Mouse (Mus musculus): ENCODE measurements around the gene Ppp1r16b.

Gene Ppp1r16b

DNA sequence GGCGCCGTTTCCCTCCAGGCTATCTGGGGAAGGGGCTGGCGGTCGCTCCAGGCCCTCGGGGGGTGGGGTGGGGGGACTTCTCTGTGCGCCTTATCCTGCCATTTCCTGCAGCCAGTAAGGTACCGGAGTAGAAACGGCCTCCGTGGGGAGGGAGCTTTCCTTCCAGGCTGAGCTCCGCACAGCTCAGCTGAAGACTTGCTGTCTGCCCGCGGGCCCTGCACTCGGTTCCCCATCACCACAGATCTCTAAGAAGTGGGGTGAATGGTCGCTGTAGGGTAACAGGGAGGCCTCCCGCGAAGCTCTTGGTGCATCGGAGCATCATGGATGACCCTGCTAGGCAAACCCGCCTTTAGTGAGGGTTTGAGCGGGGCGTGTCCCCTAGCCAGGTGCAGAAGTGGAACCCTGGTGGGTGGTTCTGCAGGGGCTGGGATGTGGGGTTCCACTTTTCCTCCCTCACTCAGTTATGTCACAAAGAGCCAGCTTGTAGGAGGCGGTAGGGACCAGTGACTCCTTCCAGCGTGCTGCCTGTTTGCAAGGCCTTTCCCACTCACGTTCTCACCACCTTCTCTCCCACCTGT is 3.3 kb downstream of the Ppp1r16b start:
- DNase-seq = no peak

DNA sequence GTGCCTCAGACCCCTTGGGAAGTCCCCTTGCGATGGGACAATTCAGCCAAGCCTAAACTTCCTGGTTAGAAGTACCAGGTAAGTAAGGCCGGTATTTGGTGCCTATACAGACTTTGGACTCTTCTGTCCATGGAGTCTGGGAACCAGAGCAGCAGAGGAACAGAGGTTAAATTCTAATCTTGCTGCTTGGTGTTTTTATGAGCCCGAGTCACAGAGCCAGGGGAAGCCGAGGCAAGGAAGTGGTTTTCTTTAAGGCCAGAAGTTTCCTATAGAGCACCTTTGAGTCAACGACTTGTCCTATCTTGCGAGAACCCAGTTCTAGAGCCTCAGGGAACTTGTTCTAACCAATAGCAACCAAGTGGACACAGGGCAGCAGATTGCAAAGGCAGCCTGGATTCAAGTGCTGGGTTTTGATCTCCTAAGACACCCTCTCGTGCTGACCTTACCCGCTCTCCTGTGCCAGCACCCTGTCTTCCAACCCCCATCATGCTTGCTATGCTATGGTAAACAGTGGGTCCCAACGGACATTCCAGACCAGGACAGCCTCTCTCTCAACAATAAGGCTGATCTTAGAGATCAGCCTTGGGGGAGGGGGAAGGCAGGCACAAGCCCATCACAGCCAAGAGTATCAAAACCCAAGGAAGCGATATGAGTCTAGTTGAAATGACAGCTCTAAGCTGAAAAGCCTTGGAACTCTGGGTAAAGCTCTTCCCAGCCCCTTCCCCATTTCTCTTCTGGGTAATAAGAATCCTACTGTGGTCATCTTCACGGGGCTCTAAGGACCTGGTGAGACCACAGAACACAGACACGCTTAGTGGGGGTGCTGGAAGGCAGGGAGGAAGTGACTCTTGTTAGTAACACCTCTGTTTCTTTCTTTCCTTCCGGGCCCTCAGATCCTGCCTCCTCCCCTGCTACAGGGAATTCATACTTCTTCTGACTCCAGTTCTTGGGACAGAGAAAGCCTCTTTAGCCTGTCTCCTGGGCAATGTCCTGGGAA is 4.3 kb downstream of the Ppp1r16b start:
- no peak for DNase-seq

DNA sequence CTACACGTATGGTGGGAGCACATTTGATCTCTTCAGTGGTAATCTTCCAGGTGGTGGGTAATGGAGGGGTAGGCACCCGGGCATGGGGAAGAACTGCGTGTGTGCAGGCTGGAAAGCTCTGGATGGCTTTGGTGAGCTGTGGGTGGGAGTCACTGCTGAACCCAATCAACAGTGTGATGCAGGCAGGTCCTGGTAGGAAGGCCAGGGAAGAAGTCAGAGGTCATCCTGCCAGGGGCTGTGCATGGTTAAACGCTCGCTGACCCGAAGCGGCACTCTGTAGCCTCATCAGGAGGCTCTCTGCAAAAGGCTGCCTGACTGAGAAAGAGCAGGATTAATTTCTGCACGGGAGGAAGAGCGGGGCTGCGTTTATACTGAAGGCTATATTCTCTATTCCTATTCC is 5.4 kb downstream of the Ppp1r16b start:
- DNase-seq = no peak

DNA sequence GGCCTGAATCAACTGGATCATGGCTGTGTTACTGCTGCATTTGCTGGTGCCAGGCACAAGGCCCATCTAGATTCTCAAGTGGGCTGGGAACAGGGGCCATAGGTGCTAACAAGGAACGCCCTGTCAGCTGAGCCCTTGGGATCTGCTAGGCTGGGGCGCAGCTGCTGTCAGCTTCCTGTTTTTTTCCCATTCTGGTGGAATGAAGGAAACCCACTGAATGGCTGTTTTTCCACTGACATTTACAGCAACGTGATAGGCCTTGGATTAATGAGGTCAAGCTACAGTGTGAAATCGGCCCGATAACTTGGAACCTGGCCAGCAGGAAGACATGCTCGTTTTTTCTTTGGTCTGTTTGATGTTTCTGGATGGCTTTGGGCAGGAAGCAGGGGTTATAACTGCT is 7.6 kb downstream of the Ppp1r16b start:
- DNase-seq = peak; percentile 77

DNA sequence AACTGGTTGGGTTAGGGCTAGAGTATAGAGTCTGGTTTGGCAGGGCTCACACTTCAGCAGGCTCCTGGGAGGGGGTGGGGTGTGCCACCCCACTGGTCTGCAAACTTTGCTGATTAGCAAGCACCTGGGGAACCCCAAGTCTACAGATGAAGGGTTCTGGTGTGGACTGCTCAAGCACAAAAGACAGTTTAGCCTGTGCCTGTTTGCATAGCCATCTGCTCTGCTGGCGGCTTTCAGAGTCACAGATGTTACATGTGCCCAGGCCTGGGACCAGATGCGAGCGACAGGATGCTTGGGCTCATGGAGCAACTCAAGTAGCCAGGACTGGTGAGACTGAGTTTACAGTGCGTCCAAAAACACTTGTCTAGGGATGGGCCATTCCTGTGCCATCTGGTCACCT is 8.3 kb downstream of the Ppp1r16b start:
- no peak for DNase-seq

DNA sequence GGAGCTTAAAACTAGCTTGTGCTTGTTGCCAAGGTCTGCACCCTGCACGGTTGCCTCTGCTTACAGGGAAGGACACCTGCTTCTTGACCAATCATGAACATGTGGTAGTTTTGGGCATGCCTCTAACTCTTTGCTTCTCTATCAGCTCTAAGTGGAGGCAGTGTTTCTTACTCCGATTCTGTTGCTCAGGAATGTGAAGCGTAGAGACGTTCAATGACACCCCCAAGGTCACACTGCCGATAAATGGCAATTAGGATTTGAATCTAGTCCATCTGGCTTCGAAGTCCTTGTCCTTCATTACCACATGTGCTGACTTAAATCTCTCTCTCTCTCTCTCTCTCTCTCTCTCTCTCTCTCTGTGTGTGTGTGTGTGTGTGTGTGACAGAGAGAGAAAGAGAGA is 8.9 kb downstream of the Ppp1r16b start:
- DNase-seq = no peak

DNA sequence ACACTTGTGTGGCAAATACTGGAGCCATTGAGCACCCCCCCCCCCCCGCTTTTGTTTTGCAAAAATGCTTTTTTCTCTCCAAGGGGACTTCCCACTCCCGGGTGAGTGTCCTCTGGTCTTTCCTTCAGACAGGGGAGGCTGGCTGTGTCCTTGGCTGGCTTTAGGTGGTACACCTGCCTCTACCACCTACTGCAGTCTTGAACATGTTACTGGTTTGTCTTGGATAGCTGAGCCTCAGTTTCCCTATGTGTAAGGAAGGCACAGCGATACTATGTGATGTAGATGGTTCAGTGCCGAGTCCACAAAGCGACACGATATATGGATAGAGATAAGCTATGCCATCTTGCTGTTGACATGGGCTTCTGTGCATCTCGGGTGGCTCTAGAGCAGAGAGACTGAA is 9.6 kb downstream of the Ppp1r16b start:
- no peak for DNase-seq

DNA sequence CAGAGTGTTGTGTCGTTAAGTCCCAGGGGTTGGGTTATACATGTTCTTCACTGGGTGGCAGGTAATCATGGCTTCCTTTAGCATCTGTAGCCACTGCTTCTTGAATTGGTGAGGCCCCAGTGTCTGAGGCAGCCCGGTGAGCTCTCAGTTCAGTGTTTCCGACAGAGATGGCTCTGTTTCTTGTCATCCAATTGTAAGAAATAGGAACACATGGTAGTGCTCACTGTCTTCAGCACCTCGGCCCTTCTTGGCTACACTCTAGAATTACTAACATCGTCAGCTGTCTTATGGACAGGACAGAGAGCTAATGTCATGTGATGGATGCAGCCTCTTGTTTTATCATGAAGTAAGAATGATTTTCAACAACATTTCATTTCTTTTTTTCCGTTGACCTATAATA is 10.0 kb downstream of the Ppp1r16b start:
- no peak for DNase-seq

DNA sequence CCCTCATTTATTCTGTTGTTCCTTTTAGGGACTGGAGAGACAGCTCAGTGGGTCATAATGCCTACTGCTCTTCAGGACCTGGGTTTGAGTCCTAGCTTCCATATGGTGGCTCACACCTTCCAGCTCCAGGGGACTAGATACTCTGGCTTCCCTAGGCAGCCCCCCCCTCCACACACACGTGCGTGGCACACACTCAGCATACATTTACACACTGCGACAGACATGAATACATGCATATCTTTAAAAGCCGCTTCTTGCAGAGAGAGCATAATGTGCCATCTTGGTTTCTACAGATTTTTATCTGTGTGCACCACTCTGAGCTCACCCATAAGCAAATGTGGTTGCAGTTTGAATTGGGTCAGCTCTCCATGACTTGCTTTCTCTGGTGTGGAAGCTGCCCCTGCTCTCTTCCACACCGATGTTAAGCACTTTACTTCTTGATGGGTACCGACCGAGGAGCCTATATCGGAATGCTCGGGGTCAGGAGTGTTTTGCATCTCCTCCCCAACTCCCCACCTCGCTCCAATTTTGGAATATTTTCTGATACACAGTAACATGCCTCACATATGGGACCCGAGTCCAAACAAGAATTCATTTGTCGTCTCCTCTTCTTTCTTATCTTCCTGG is 10.8 kb downstream of the Ppp1r16b start:
- DNase-seq = no peak

DNA sequence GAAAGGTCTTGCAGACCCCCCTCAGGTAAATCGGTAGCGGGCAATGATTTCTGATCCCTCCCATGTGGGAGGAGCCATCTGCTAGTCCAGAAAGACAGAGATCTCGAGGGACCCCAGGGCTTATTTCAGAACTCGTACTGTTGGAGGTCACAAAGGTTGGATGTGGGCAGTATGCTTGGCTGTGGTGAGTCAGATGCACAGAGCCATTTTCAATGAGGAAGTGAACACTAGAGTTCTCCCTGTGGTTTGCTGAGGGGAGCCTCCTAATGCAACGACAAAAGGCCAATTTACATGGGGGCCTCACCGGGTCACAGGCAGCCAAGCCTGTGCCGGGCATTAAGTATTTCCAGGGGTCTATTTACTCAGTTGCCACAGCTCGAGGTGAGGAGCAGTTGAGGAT is 12.7 kb downstream of the Ppp1r16b start:
- DNase-seq = no peak

DNA sequence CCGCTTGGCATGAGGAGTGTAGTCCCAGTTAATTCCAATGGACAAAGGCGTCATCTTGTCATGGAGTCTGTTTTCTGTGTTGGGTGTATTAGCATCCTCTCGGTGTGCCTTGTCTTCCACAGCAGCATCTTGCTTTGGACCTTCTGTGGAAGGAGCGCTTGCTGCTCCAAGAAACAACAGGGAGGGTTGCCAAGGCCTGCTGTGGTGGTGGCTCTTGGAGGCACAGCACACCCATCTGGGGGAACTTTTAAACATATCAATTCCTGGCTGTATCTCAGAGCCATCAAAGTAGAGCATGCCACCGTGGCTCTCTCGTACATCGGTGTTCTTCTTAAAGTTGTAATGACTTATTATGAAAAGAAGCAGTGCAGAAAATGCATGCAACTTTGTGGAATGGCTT is 13.9 kb downstream of the Ppp1r16b start:
- no peak for DNase-seq

DNA sequence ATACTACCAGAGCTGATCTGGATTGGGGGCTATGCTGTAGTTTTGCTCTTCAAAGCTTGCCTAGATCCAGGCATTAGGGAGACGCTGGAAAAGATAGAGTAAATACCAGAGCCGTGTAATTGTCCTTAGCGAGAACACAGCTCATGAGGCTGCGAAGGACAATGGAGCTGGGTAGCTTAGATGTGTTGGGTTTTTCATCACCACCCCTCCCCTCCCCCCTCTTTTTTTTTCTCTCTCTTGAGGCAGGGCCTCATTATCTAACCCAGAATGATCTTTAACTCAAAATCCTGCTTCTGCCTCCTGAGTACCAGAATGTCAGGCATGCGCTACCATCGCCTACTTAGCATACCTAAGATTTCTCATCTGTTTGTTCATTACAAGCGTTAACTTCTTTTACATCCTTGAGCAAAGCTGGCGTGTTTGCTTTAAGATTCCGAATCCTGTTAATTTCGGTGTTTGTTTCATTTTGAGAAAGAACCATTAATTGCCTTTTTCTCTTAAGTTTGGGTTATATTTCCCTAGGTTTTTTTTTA is 15.2 kb downstream of the Ppp1r16b start:
- DNase-seq = no peak

DNA sequence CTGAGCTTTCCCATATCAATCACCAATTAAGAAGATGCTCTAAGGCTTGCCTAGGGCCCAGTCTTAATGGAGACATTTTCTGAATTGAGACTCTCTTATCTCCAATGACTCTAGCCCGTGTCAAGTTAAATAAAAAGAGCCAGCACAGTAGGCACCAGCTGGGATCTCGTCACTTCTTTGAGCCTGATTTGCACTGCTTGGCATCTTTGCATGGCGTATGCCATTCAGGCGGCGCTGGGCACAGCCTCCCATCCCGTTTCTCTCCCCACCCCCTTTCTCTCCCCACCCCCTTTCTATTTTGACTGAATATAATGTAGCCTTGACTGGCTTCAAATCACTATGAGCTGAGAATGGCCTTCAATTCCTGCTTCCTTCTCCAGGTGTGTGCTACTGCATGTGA is 16.5 kb downstream of the Ppp1r16b start:
- no peak for DNase-seq

DNA sequence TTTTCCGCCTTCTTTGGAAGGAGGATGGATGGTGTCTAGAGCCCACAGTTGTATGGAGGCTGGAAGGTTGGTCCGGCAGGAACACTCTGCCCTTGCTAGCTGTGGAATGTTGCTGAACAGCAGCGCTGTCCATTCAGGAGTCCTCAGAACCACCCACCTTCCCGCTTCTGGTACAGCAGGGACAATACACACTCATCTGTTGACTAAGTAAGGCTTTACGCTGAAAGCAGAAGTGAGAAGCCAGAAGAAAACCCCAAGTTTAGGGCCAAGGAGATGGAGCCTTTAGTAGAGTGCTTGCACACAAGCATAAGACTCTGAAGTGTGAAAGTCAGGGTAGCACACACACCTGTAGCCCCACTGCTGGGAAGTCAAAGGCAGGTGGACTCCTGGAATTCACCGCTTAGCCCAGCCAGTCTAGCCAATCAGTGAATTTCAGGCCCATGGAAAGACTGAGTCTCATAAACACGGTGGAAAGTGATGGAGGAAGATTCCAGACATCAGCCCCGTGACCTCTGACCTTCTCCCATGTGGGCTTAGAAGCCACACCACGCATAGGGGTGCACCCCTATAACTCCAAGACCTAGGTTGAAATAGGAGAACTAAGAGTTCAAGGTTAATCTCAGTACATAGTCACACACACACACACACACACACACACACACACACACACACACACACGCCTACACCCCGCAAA is 17.3 kb downstream of the Ppp1r16b start:
- no peak for DNase-seq

DNA sequence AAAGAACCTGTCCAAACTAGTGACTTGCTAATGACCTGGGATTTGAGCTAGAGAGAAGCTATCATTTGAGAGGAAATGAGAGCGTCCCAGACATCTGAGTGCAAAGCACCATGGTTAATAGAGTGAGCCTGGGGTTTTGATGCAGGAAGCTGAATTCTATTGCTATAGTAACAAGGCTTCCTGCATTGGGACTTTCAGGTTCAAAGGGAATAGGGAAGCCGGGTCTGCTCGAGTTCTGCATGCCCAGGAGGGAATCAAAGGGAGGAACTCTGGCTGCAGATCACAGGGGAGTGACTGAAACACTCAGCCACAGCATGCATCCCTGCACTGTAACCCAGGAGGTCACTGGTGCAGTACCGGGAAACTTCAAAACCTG is 17.8 kb downstream of the Ppp1r16b start:
- no peak for DNase-seq

DNA sequence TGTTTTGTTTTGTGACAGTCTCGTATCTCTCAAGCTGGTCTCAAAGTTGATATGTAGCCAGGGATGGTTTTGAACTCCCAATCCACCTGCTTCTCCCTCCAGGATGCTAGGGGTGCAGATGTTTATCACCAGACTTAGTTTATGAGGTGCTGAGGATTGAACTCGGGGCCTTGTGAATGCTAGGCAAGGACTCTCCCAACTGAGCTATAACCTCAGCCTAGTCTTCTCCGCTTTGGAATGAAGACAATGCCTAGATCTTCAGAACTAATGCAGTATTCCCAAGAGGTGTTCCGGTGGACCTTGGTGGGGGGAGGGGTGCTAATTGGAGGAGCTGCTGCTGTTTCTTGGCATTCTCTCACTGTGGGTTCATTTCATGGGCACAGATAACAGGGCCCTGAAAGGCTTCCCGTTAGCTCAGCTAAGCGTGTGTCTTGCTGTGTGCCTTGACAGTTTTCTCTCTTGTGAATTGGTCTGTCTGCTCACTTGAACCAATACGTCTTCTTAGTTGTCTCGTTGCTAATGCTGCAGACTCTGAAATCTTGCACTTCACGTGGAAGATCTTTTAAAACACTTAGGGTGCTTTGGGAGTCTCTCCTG is 19.1 kb downstream of the Ppp1r16b start:
- no peak for DNase-seq

DNA sequence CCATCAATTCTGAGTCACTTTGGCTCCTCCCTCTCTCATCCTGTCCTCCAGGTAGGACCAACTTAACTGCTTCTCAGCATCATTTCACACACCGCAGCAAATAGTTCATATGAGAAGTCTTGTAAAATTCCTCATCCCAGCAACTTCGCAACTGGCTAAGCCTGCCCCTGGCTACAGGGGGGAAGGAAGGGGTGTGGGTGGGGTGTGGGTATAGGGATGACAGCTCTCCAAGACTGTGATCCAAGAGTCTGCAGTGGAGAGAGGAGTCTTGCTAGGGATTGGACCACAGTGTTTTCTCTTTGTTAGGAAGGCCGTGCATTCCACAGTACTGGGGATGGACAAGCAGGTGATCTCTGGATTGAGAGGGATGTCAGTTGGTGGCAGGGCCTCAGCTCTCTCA is 19.7 kb downstream of the Ppp1r16b start:
- DNase-seq = no peak

DNA sequence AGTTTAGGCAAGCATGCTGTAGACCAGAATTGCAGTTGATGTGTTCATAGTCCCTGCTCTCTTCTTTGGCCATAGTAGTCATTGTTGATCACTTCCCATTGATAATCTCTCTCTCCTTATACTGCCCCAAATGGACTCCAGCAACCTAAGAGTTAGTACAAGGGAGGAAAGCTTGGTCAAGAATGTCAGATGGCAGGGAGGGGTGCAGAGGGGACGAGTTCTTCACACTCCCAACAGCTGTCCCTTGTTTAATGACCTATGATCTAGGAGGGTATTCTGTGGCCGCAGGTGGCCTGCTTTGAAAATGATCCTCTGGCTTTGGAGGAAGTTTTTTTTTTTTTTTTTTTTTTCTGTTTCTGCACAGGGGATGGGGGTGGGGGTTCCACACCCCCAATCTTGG is 21.2 kb downstream of the Ppp1r16b start:
- DNase-seq = no peak

DNA sequence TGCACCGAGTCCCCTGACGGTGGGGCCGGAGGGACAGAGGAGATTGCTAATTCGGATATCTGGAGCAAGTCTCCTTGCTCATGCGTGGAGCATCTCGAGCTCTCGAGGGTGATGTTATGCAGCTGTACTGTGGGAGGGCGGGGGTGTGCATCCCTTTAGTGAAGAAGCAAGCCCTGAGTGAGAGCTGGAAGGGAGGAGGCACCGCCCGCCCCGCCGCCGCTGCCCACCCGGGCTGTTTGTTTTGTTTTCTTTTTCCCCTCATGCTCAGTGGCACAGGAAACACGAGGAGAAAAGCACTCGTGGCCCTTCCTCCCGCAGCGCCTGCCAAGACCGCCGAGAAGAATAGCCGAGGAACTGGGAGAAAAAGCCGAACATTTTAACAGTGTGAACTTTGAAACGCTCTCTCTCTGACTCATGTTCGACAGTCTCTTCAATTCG is 22.6 kb downstream of the Ppp1r16b start:
- peak; percentile 45 for DNase-seq

DNA sequence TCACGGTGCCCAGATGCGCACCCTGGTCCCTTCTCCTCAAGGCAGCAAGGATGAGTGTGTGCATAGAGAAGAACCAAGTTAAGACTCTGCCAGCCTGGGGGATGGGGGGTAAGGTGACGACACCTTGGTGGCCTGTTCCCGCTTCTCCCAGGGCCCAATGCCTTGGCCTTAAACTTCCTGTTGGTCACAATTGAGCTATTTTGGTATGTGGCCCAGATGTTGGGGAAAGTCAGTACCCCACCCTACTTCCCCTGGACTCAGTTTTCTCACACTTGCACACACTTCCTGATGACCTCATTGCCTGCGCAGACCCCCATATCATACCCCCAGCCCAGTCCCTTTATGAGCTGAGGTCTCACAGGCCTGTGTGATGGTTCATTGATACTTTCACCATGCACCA is 23.9 kb downstream of the Ppp1r16b start:
- no peak for DNase-seq

DNA sequence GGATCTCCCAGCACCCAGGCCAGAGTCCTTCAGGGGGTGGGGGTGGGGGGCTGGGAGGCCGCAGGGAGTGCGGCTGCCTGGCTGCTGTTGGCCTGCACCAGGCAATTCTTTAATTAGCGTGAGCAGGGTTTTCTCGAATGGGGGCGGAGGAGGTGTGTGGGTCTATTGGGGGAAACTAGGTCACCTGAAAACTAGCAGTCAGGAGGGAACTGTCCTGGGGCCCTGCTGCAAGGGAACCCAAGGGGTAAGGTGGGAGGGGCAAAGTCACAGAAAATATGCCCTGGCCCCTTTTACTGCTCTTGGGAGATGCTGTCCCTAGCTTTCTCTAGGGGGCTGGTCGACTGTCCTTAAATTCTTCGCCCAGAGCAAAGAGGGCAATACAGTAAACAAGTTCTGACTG is 24.4 kb downstream of the Ppp1r16b start:
- DNase-seq = peak; percentile 68

DNA sequence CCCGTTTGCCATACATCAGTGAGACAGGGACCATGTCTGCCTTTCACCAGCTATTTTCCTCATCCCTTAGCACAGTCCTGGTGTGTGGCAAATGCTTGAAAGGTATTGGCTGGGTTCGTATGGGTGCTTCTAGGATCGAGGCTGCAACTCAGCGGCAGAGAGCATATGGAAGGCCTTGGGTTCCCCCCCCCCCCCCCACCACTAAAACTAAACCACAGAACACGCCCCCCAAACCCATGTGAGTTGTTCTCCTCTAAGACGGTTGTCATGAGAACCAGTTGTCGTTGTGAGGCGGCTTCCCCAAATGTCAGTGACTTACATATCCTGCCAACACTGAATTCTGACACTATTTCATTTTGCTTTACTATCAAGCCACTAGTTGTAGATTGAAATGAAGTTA is 24.9 kb downstream of the Ppp1r16b start:
- DNase-seq = no peak

DNA sequence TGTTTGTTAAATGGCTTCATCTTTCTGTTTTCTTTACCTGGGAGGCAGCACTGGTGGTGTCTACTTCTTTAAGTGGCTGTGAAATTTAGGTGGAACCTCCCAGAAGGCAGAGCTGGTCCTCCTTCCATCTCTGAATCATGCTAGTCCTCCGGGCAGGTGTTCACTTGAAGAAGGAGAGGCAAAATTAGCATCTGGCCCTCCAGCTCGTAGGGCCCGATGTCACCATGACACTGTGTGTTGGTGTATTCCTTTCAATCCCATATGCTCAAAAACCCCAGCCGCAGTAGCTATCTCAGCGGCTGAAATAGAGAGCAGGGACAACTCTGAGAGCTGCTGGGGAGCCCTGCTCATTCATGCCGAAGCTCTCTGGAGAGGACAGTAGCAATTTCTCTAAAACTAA is 27.0 kb downstream of the Ppp1r16b start:
- peak; percentile 28 for DNase-seq

Measured in retina, postnatal 1 day (tissue).